Comparison of ENCODE assay signal across 1 mouse cellular context in the genomic region with DNA sequence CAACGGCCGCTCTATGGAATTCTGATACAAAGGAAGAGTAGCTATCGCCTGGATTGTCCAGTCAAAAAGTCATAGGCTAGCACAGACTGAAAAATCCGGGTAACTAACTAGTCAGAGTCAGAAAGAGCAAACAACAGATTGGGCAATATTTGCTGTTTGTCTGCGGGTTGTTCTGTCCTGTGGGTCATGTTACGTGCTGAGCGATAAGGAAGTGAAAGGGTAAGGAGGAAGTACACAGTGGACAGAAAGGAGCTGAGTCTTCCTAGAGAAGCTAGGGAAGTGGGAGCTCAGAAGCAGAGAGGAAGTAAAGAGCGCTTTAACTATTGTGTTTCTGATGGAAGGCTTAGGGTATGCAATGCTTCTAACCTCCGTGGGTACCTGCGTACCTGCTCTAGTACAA.
TF ChIP-seq lines count a peak whose summit lies in the region.

No protein-coding gene starts in this region.

TF ChIP-seq in CH12.LX, 34 proteins besides CTCF, POLR2A, EP300 and RAD21 (continued from another document):
- peak; percentile 70 for TF ChIP-seq ETS1 (conservative IDR thresholded peaks at IDR 0.05; ENCODE audit: low read depth, low read length)
- TF ChIP-seq MAFK (IDR thresholded peaks at IDR 0.05; ENCODE audit: insufficient replicate concordance, low read length): no peak
- peak; percentile 63; the same call in 1 of the 2 replicates for TF ChIP-seq MEF2A (IDR thresholded peaks at IDR 0.05; ENCODE audit: borderline replicate concordance, low read depth, low read length)
- TF ChIP-seq GABPA (IDR thresholded peaks at IDR 0.05; ENCODE audit: insufficient replicate concordance, low read depth, low read length): no peak
- TF ChIP-seq USF2 (conservative IDR thresholded peaks at IDR 0.05; ENCODE audit: low read depth, low read length): no peak
- peak; percentile 81 for TF ChIP-seq RCOR1 (conservative IDR thresholded peaks at IDR 0.05; ENCODE audit: low read depth, low read length)
- no peak for TF ChIP-seq KAT2A (IDR thresholded peaks at IDR 0.05; ENCODE audit: insufficient replicate concordance, low read length)
- TF ChIP-seq SMC3 (IDR thresholded peaks at IDR 0.05; ENCODE audit: low read depth, low read length): no peak
- no peak for TF ChIP-seq CHD1 (IDR thresholded peaks at IDR 0.05; ENCODE audit: low read depth, low read length)
- no peak for TF ChIP-seq E2F4 (IDR thresholded peaks at IDR 0.05; ENCODE audit: insufficient replicate concordance, low read depth, low read length)
- no peak for TF ChIP-seq ZNF384 (IDR thresholded peaks at IDR 0.05; ENCODE audit: low read depth, low read length)
- TF ChIP-seq ELF1 (IDR thresholded peaks at IDR 0.05; ENCODE audit: low read depth, low read length): peak; percentile 82
- no peak for TF ChIP-seq MAX (IDR thresholded peaks at IDR 0.05; ENCODE audit: low read length)
- TF ChIP-seq PAX5 (IDR thresholded peaks at IDR 0.05; ENCODE audit: low read length): no peak
- TF ChIP-seq BHLHE40 (IDR thresholded peaks at IDR 0.05; ENCODE audit: low read depth, low read length): peak; percentile 60
